Comparison of ENCODE assay signal across 12 mouse cellular contexts in genomic region chr10:122652578-122652977, GRCm38 (mm10).
"Had no signal": no experiment of that assay in that cellular context is flagged by ENCODE, and none has a peak within 500 bp of the region (broad histone marks: within the 10 kb centered on the region; RNA-seq: fewer than 3 reads in every experiment).

No protein-coding gene starts in this region.

- ATAC-seq: liver, postnatal 0 days; lung, postnatal 0 days; midbrain, embryonic 13.5 days; midbrain, embryonic 15.5 days had no signal

- DNase-seq: liver, postnatal 0 days; lung, adult 2 months; lung, postnatal 14 days; lung, postnatal 36 days; retina, postnatal 1 day; right cerebral cortex, adult 18-20 months; right cerebral cortex, postnatal 25 days; right cerebral cortex, postnatal 4 days; spleen, adult 18-20 months had no signal
